Mouse (Mus musculus) embryonic fibroblast, embryonic 13.5 days (primary cell): Measurements from ENCODE around the gene Zfp791.

Experiments
- CTCF ChIP-seq: IDR thresholded peaks from 2 replicates; pipeline ENCODE4 v1.5.1; 2011; ENCODE audit warnings: mild to moderate bottlenecking, control low read depth, low read length, moderate library complexity, borderline replicate concordance; ENCODE audit not compliant: insufficient read depth
- POLR2A ChIP-seq: IDR thresholded peaks from 2 replicates; pipeline ENCODE4 v1.6.1; 2011; ENCODE audit warnings: low read depth, mild to moderate bottlenecking, control low read depth, low read length, moderate library complexity

- peak; percentile 61; the same call in 1 of the 2 replicates for TF ChIP-seq CTCF
- no peak for TF ChIP-seq POLR2A
These were observed 46.9 kb downstream of the Zfp791 start for GRCm38 (mm10) chr8:85076001-85076400.
